Mouse (Mus musculus): Measurements from ENCODE around the gene Nfkbil1.

DNA sequence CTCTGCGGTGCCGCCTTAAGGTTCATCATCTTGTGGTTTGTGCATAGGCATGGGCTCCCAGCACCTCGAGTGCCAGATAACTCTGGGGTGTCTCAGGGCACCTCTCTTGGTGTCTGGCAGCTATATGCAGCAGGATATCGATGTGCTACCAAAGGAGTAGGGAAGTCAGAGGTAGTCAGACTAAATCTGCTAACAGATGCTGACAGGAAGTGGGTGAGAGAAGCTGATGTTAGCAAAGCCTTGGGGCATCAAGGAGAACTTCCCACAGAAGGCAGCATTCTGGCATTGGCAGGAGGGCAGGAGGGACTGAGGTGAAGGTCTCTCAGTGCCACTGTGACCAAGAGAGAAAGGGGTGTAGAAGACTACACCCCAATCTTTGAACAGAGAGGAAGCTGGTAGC, 45.5 kb downstream of the Nfkbil1 start:
- TF ChIP-seq EP300 (IDR thresholded peaks at IDR 0.05; ENCODE audit: low read depth) (no peak), CTCF (IDR thresholded peaks at IDR 0.05; ENCODE audit: low read depth) (no peak)
